Mouse (Mus musculus): ENCODE results near the gene Tmem14a. TPM values are rescaled to one million over a fixed set of nuclear protein-coding genes. Genes with fewer than 3 reads are reported as not detected.

The Tmem14a gene
- polyA plus RNA-seq, 1 experiment from 2014 or later = 12.1 TPM

- no peak for ATAC-seq (replicated peaks; ENCODE audit: low FRiP score)
- H3K4me2 ChIP-seq (ENCODE audit: low read depth, low read length, severe bottlenecking) = no peak overlapping the region
- WGBS = 47% methylated on average over 5 of the region's 5 CpGs
These were observed 13.5 kb downstream of the Tmem14a start for GRCm38 (mm10) chr1:21231744-21232464.

GRCm38 (mm10) chr1:21232516-21232915 is 14.1 kb downstream of the Tmem14a start:
- Histone ChIP-seq H3K27ac (ENCODE audit: low read depth, low read length) (no peak overlapping the region), H3K4me1 (replicated peaks; ENCODE audit: control insufficient read depth, insufficient read depth, low read length) (no peaks in the 10 kb centered on the region; the same call in 1 of the 2 replicates), H3K9me3 (ENCODE audit: control insufficient read depth, low read length) (no peaks in the 10 kb centered on the region), H3K4me3 (ENCODE audit: low read depth, low read length) (no peak overlapping the region), H3K4me2 (ENCODE audit: low read depth, low read length, severe bottlenecking) (no peak overlapping the region), H3K27me3 (ENCODE audit: control insufficient read depth, insufficient read depth, low read length) (no peaks in the 10 kb centered on the region), H3K36me3 (ENCODE audit: control insufficient read depth, insufficient read depth, low read length) (no peaks in the 10 kb centered on the region), H3K9ac (ENCODE audit: low read length) (no peak overlapping the region)
- DNase-seq (ENCODE audit: low spot score) = no peak
- ATAC-seq (replicated peaks; ENCODE audit: low FRiP score) = no peak
- WGBS = 85% methylated on average over 1 of the region's 1 CpGs

More at GRCm38 (mm10) chr1:21231744-21232464, 13.5 kb downstream of the Tmem14a start:
- no peak for DNase-seq (ENCODE audit: low spot score)
- Histone ChIP-seq H3K9ac (ENCODE audit: low read length) (no peak overlapping the region), H3K36me3 (ENCODE audit: control insufficient read depth, insufficient read depth, low read length) (no peaks in the 10 kb centered on the region), H3K4me1 (replicated peaks; ENCODE audit: control insufficient read depth, insufficient read depth, low read length) (no peaks in the 10 kb centered on the region; the same call in 1 of the 2 replicates), H3K4me3 (ENCODE audit: low read depth, low read length) (no peak overlapping the region), H3K27me3 (ENCODE audit: control insufficient read depth, insufficient read depth, low read length) (no peaks in the 10 kb centered on the region), H3K9me3 (ENCODE audit: control insufficient read depth, low read length) (no peaks in the 10 kb centered on the region), H3K27ac (ENCODE audit: low read depth, low read length) (no peak overlapping the region)

GRCm38 (mm10) chr1:21235359-21235758 is 17.0 kb downstream of the Tmem14a start:
- Histone ChIP-seq H3K36me3 (ENCODE audit: control insufficient read depth, insufficient read depth, low read length) (no peaks in the 10 kb centered on the region), H3K9me3 (ENCODE audit: control insufficient read depth, low read length) (no peaks in the 10 kb centered on the region), H3K4me1 (replicated peaks; ENCODE audit: control insufficient read depth, insufficient read depth, low read length) (no peaks in the 10 kb centered on the region; the same call in 1 of the 2 replicates), H3K27me3 (ENCODE audit: control insufficient read depth, insufficient read depth, low read length) (no peaks in the 10 kb centered on the region), H3K27ac (ENCODE audit: low read depth, low read length) (no peak overlapping the region), H3K9ac (ENCODE audit: low read length) (no peak overlapping the region), H3K4me2 (ENCODE audit: low read depth, low read length, severe bottlenecking) (no peak overlapping the region), H3K4me3 (ENCODE audit: low read depth, low read length) (no peak overlapping the region)
- no peak for DNase-seq (ENCODE audit: low spot score)
- no peak for ATAC-seq (replicated peaks; ENCODE audit: low FRiP score)
- WGBS = 88% methylated on average over 6 of the region's 6 CpGs

GRCm38 (mm10) chr1:21239911-21240898 is 21.8 kb downstream of the Tmem14a start, which contains the start of gene Gsta3:
Gene Gsta3 (plus strand): TSS chr1:21240589.
- H3K27ac ChIP-seq (ENCODE audit: low read depth, low read length) = no peak within 1 kb of the TSS

GRCm38 (mm10) chr1:21241096-21241495 is 22.7 kb downstream of the Tmem14a start:
- H3K9me3 ChIP-seq (ENCODE audit: control insufficient read depth, low read length) = no peaks in the 10 kb centered on the region
- no peak for DNase-seq (ENCODE audit: low spot score)
- H3K4me2 ChIP-seq (ENCODE audit: low read depth, low read length, severe bottlenecking) = no peak overlapping the region
- no peaks in the 10 kb centered on the region for H3K4me1 ChIP-seq (replicated peaks; ENCODE audit: control insufficient read depth, insufficient read depth, low read length)
- no peak overlapping the region for H3K27ac ChIP-seq (ENCODE audit: low read depth, low read length)
- no peaks in the 10 kb centered on the region for H3K36me3 ChIP-seq (ENCODE audit: control insufficient read depth, insufficient read depth, low read length)
- no peak for ATAC-seq (replicated peaks; ENCODE audit: low FRiP score)
- no peak overlapping the region for H3K4me3 ChIP-seq (ENCODE audit: low read depth, low read length)
- H3K9ac ChIP-seq (ENCODE audit: low read length) = no peak overlapping the region
- 86% methylated on average over 1 of the region's 1 CpGs for WGBS
- H3K27me3 ChIP-seq (ENCODE audit: control insufficient read depth, insufficient read depth, low read length) = no peaks in the 10 kb centered on the region

More at GRCm38 (mm10) chr1:21239911-21240898, 21.8 kb downstream of the Tmem14a start, which contains the start of gene Gsta3:
- Histone ChIP-seq H3K27me3 (ENCODE audit: control insufficient read depth, insufficient read depth, low read length) (no peaks in the 10 kb centered on the region), H3K9me3 (ENCODE audit: control insufficient read depth, low read length) (no peaks in the 10 kb centered on the region), H3K4me1 (replicated peaks; ENCODE audit: control insufficient read depth, insufficient read depth, low read length) (no peaks in the 10 kb centered on the region), H3K4me3 (ENCODE audit: low read depth, low read length) (no peak within 1 kb of the TSS), H3K9ac (ENCODE audit: low read length) (no peak within 1 kb of the TSS), H3K4me2 (ENCODE audit: low read depth, low read length, severe bottlenecking) (no peak within 1 kb of the TSS), H3K36me3 (ENCODE audit: control insufficient read depth, insufficient read depth, low read length) (no peaks in the 10 kb centered on the region)
- WGBS = 89% methylated on average over 8 of the region's 8 CpGs
- DNase-seq (ENCODE audit: low spot score) = no peak
- ATAC-seq (replicated peaks; ENCODE audit: low FRiP score) = no peak

- Histone ChIP-seq H3K4me2 (ENCODE audit: low read depth, low read length, severe bottlenecking) (no peak overlapping the region), H3K36me3 (ENCODE audit: control insufficient read depth, insufficient read depth, low read length) (no peaks in the 10 kb centered on the region), H3K27ac (ENCODE audit: low read depth, low read length) (no peak overlapping the region), H3K27me3 (ENCODE audit: control insufficient read depth, insufficient read depth, low read length) (no peaks in the 10 kb centered on the region), H3K9ac (ENCODE audit: low read length) (no peak overlapping the region), H3K4me1 (replicated peaks; ENCODE audit: control insufficient read depth, insufficient read depth, low read length) (no peaks in the 10 kb centered on the region), H3K9me3 (ENCODE audit: control insufficient read depth, low read length) (no peaks in the 10 kb centered on the region), H3K4me3 (ENCODE audit: low read depth, low read length) (no peak overlapping the region)
- 78% methylated on average over 4 of the region's 4 CpGs for WGBS
- ATAC-seq (replicated peaks; ENCODE audit: low FRiP score) (no peak), DNase-seq (ENCODE audit: low spot score) (no peak)
These were observed 26.1 kb downstream of the Tmem14a start for GRCm38 (mm10) chr1:21244290-21244960.

- no peak overlapping the region for H3K27ac ChIP-seq (ENCODE audit: low read depth, low read length)
- WGBS = 79% methylated on average over 3 of the region's 3 CpGs
- no peaks in the 10 kb centered on the region for H3K4me1 ChIP-seq (replicated peaks; ENCODE audit: control insufficient read depth, insufficient read depth, low read length)
- ATAC-seq (replicated peaks; ENCODE audit: low FRiP score) (no peak), DNase-seq (ENCODE audit: low spot score) (no peak)
- no peak overlapping the region for H3K4me3 ChIP-seq (ENCODE audit: low read depth, low read length)
- no peak overlapping the region for H3K9ac ChIP-seq (ENCODE audit: low read length)
- H3K27me3 ChIP-seq (ENCODE audit: control insufficient read depth, insufficient read depth, low read length) = no peaks in the 10 kb centered on the region
- H3K36me3 ChIP-seq (ENCODE audit: control insufficient read depth, insufficient read depth, low read length) = no peaks in the 10 kb centered on the region
- H3K4me2 ChIP-seq (ENCODE audit: low read depth, low read length, severe bottlenecking) = no peak overlapping the region
- no peaks in the 10 kb centered on the region for H3K9me3 ChIP-seq (ENCODE audit: control insufficient read depth, low read length)
These were observed 27.8 kb downstream of the Tmem14a start for GRCm38 (mm10) chr1:21246136-21246535.

GRCm38 (mm10) chr1:21247896-21248295 is 29.5 kb downstream of the Tmem14a start:
- no peak for DNase-seq (ENCODE audit: low spot score)
- Histone ChIP-seq H3K9me3 (ENCODE audit: control insufficient read depth, low read length) (no peaks in the 10 kb centered on the region), H3K9ac (ENCODE audit: low read length) (no peak overlapping the region), H3K4me2 (ENCODE audit: low read depth, low read length, severe bottlenecking) (no peak overlapping the region), H3K36me3 (ENCODE audit: control insufficient read depth, insufficient read depth, low read length) (no peaks in the 10 kb centered on the region), H3K27me3 (ENCODE audit: control insufficient read depth, insufficient read depth, low read length) (no peaks in the 10 kb centered on the region), H3K4me3 (ENCODE audit: low read depth, low read length) (no peak overlapping the region), H3K4me1 (replicated peaks; ENCODE audit: control insufficient read depth, insufficient read depth, low read length) (no peaks in the 10 kb centered on the region), H3K27ac (ENCODE audit: low read depth, low read length) (no peak overlapping the region)
- no peak for ATAC-seq (replicated peaks; ENCODE audit: low FRiP score)

All from forebrain, embryonic 11.5 days (tissue).